Comparison of ENCODE assay signal across 11 mouse cellular contexts in genomic region chr4:102506376-102507280, GRCm38 (mm10).
DNase-seq lines count a peak whose midpoint lies in the region; ATAC-seq and TF ChIP-seq lines count a peak whose summit lies in the region.
"Had no signal": no experiment of that assay in that cellular context is flagged by ENCODE, and none has a peak within 500 bp of the region (broad histone marks: within the 10 kb centered on the region; RNA-seq: fewer than 3 reads in every experiment).

No protein-coding gene starts in this region.

- H3K27me3 ChIP-seq in lung, embryonic 14.5 days (ENCODE audit: insufficient read depth, low read length), result no peaks in the 10 kb centered on the region
- no peaks in the 10 kb centered on the region for H3K27me3 ChIP-seq in hindbrain, embryonic 13.5 days
- peaks cover 4% of the 10 kb centered on the region for H3K27me3 ChIP-seq in forebrain, embryonic 10.5 days (ENCODE audit: poor library complexity, severe bottlenecking)
- H3K27me3 ChIP-seq: neural tube, embryonic 13.5 days; Patski had no signal

- 0 out of 2 replicates have a peak overlapping the region, but pooled peaks have one; percentile 8 for H3K4me2 ChIP-seq in lung, embryonic 14.5 days
- H3K4me2 ChIP-seq in hindbrain, embryonic 13.5 days, result no peak overlapping the region
- H3K4me2 ChIP-seq: hindbrain, embryonic 14.5 days; neural tube, embryonic 13.5 days had no signal

- 55% methylated on average over 15 of the region's 15 CpGs for WGBS in lung, embryonic 14.5 days
- whole genome bisulfite sequencing in hindbrain, embryonic 13.5 days, result 82% methylated on average over 15 of the region's 15 CpGs
- WGBS in forebrain, embryonic 10.5 days, result 90% methylated on average over 15 of the region's 15 CpGs

- ATAC-seq in lung, embryonic 14.5 days (ENCODE audit: insufficient read depth), result no peak
- no peak for ATAC-seq in hindbrain, embryonic 13.5 days (ENCODE audit: low FRiP score)
- ATAC-seq: Patski had no signal

- TF ChIP-seq CTCF in lung, embryonic 14.5 days (IDR thresholded peaks at IDR 0.05; ENCODE audit: low read depth), result no peak

- no peak overlapping the region for H3K4me3 ChIP-seq in lung, embryonic 14.5 days (ENCODE audit: low read depth, low read length)
- H3K4me3 ChIP-seq in hindbrain, embryonic 13.5 days, result no peak overlapping the region
- H3K4me3 ChIP-seq in forebrain, embryonic 10.5 days, result no peak overlapping the region
- H3K4me3 ChIP-seq: neural tube, embryonic 13.5 days had no signal

- no peaks in the 10 kb centered on the region for H3K36me3 ChIP-seq in lung, embryonic 14.5 days (ENCODE audit: insufficient read depth)
- 0 out of 2 replicates have a peak, but pooled peaks cover 3% of the 10 kb centered on the region for H3K36me3 ChIP-seq in hindbrain, embryonic 13.5 days
- H3K36me3 ChIP-seq in forebrain, embryonic 10.5 days (replicated peaks), result no peaks in the 10 kb centered on the region
- H3K36me3 ChIP-seq: neural tube, embryonic 13.5 days had no signal

- H3K9ac ChIP-seq in lung, embryonic 14.5 days, result no peak overlapping the region
- H3K9ac ChIP-seq in hindbrain, embryonic 13.5 days, result no peak overlapping the region
- H3K9ac ChIP-seq: hindbrain, embryonic 14.5 days; neural tube, embryonic 13.5 days had no signal

- no peaks in the 10 kb centered on the region for H3K9me3 ChIP-seq in lung, embryonic 14.5 days (ENCODE audit: low read depth, low read length)
- no peaks in the 10 kb centered on the region for H3K9me3 ChIP-seq in hindbrain, embryonic 13.5 days
- H3K9me3 ChIP-seq in forebrain, embryonic 10.5 days, result no peaks in the 10 kb centered on the region
- H3K9me3 ChIP-seq: neural tube, embryonic 13.5 days had no signal

- peaks cover 5% of the 10 kb centered on the region for H3K4me1 ChIP-seq in lung, embryonic 14.5 days (ENCODE audit: insufficient read depth)
- H3K4me1 ChIP-seq in hindbrain, embryonic 13.5 days (replicated peaks), result peaks cover 13% of the 10 kb centered on the region
- peaks cover 17% of the 10 kb centered on the region for H3K4me1 ChIP-seq in forebrain, embryonic 10.5 days

- peak; percentile 49 for DNase-seq in lung, embryonic 14.5 days
- no peak for DNase-seq in lung, adult 18-20 months
- DNase-seq in induced T-regulatory cell, adult 2 months (ENCODE audit: low read depth), result peak; percentile 92
- DNase-seq in lung, postnatal 4 days, result peak; percentile 41 to 44
- DNase-seq in thymus, postnatal 10 days (ENCODE audit: low spot score in 2 of 2), result peak; percentile 52 to 56
- DNase-seq in gastrocnemius, postnatal 25 days, result no peak
- DNase-seq in forebrain, embryonic 10.5 days (ENCODE audit: extremely low spot score, low spot score), result no peak

- H3K27ac ChIP-seq in lung, embryonic 14.5 days (ENCODE audit: low read depth), result 0 out of 2 replicates have a peak overlapping the region, but pooled peaks have one; percentile 1
- no peak overlapping the region for H3K27ac ChIP-seq in hindbrain, embryonic 13.5 days
- no peak overlapping the region for H3K27ac ChIP-seq in forebrain, embryonic 10.5 days
- H3K27ac ChIP-seq: hindbrain, embryonic 14.5 days; neural tube, embryonic 13.5 days had no signal

Comparison
In these comparisons a context has a peak if more than half of its experiments do, and no peak if none do; other contexts are left out.
1. DNase-seq: peak in lung, embryonic 14.5 days (single experiment), induced T-regulatory cell, adult 2 months (single experiment), lung, postnatal 4 days (2 of 2) and thymus, postnatal 10 days (2 of 2); none in lung, adult 18-20 months (0 of 2), gastrocnemius, postnatal 25 days (single experiment) and forebrain, embryonic 10.5 days (single experiment).